Mouse (Mus musculus): Measurements from ENCODE around the gene 3110001I22Rik. TPM values are rescaled to one million over a fixed set of nuclear protein-coding genes. Genes with fewer than 3 reads are reported as not detected.

The 3110001I22Rik gene
- total and polyA plus RNA-seq, 2 experiments from 2014 or later: 1.6 to 12.4 TPM

DNA sequence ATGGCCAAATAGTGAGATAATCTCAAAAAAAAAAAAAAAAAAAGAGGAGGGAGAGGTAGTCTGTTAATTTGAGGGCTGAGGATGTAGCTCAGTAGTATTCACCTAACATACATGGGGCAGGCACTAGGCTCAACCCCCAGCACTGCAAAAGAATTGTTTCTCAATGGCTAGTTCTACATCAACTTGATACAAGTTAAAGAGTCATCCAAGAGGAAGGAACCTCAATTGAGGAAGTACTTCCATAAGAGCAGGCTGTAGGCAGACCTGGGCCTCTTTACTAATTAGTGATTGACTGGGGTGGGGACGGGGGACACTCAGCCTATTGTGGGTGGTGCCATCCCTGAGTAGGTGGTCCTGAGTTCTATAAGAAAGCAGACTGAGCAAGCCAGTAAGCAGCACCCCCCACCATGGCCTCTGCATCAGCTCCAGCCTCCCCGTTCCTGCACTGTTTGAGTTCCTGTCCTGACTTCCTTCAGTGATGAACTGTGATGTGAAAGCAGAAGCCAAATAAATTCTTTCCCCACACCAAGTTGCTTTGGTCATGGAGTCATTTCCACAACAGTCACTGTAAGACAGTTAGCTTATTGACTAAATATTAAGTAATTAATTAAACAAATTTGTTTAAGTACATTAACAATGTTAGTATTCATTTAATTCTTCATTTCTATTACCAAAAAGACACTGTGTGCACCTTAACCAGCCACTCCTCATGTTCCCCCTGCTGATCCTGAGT is 45.3 kb downstream of the 3110001I22Rik start:
- H3K4me2 ChIP-seq (ENCODE audit: low read depth, low read length): no peak overlapping the region
- no peaks in the 10 kb centered on the region for H3K4me1 ChIP-seq (ENCODE audit: control insufficient read depth, insufficient read depth)
- H3K4me3 ChIP-seq (ENCODE audit: low read depth, low read length): no peak overlapping the region
- no peaks in the 10 kb centered on the region for H3K27me3 ChIP-seq (ENCODE audit: control insufficient read depth, insufficient read depth, low read length)
- ATAC-seq (ENCODE audit: insufficient read depth, low read depth) (no peak), DNase-seq (ENCODE audit: low spot score) (no peak)
- TF ChIP-seq CTCF (IDR thresholded peaks at IDR 0.05; ENCODE audit: low read depth): no peak
- TF ChIP-seq EP300 (IDR thresholded peaks at IDR 0.05; ENCODE audit: low read depth): no peak
- no peaks in the 10 kb centered on the region for H3K9me3 ChIP-seq (replicated peaks; ENCODE audit: control insufficient read depth, low read length)
- WGBS: 80% methylated on average over 2 of the region's 2 CpGs
- H3K27ac ChIP-seq (ENCODE audit: low read depth): no peak overlapping the region
- H3K36me3 ChIP-seq (replicated peaks; ENCODE audit: control insufficient read depth, insufficient read depth, low read length): no peaks in the 10 kb centered on the region
- H3K9ac ChIP-seq (replicated peaks; ENCODE audit: low read depth, low read length): no peak overlapping the region

DNA sequence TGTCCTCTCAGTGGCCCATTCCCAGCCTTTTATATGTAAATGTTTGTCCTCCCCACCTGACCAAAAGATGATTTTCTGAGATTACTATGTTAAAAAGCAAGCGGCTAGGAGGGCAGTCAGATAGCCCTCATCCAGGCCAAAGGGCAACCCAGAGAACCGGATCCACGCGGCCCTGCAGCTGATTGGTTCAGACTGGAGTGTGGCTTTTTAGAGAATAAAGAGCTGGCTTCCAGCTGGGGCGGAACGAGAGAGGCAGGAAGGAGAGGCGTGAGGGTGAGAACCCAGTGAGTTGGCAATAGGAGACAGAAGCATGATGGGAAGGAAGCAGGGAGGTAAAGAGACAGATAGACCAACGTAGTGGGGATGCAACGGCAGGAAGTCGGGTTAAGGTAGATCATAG is 51.2 kb downstream of the 3110001I22Rik start:
- no peak for ATAC-seq (ENCODE audit: insufficient read depth, low read depth)
- WGBS: 37% methylated on average over 10 of the region's 10 CpGs

DNA sequence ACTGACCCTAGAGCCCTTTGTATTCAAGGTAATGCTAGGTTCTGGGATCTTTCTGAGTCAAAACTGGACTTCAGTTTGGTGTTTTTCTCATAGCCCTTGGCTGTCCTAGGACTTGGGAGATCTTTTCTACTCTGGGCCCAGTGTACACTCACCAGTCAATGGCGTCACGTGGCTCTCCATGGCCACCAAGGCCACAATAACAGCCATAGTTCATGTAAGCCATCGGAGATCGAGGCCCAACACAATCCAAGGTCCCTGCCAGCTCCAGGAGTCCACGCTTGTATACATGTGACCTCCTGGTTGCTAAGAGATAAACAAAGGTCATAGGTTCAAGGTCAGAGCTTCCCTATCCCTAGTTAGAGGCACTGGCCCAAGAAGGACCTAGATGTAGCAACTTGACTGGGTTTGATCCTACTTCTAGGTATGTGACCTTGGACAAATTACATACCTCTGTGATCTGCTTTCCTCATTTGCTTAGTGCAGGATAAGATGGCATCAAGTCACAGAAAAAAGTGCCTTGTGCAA is 56.1 kb downstream of the 3110001I22Rik start:
- Histone ChIP-seq H3K4me3 (ENCODE audit: low read depth, low read length) (no peak overlapping the region), H3K36me3 (replicated peaks; ENCODE audit: control insufficient read depth, insufficient read depth, low read length) (no peaks in the 10 kb centered on the region), H3K9ac (replicated peaks; ENCODE audit: low read depth, low read length) (no peak overlapping the region), H3K27me3 (ENCODE audit: control insufficient read depth, insufficient read depth, low read length) (no peaks in the 10 kb centered on the region), H3K4me2 (ENCODE audit: low read depth, low read length) (no peak overlapping the region), H3K27ac (ENCODE audit: low read depth) (no peak overlapping the region), H3K4me1 (ENCODE audit: control insufficient read depth, insufficient read depth) (no peaks in the 10 kb centered on the region), H3K9me3 (replicated peaks; ENCODE audit: control insufficient read depth, low read length) (no peaks in the 10 kb centered on the region)
- WGBS: 91% methylated on average over 5 of the region's 5 CpGs
- no peak for TF ChIP-seq CTCF (IDR thresholded peaks at IDR 0.05; ENCODE audit: low read depth)
- TF ChIP-seq EP300 (IDR thresholded peaks at IDR 0.05; ENCODE audit: low read depth): no peak
- DNase-seq (ENCODE audit: low spot score) (no peak), ATAC-seq (ENCODE audit: insufficient read depth, low read depth) (no peak)

More for the DNA sequence above, 51.2 kb downstream of the 3110001I22Rik start:
- H3K4me1 ChIP-seq (ENCODE audit: control insufficient read depth, insufficient read depth): no peaks in the 10 kb centered on the region
- TF ChIP-seq EP300 (IDR thresholded peaks at IDR 0.05; ENCODE audit: low read depth) (no peak), CTCF (IDR thresholded peaks at IDR 0.05; ENCODE audit: low read depth) (no peak)
- no peak overlapping the region for H3K27ac ChIP-seq (ENCODE audit: low read depth)
- H3K36me3 ChIP-seq (replicated peaks; ENCODE audit: control insufficient read depth, insufficient read depth, low read length): no peaks in the 10 kb centered on the region
- no peak overlapping the region for H3K4me3 ChIP-seq (ENCODE audit: low read depth, low read length)
- H3K4me2 ChIP-seq (ENCODE audit: low read depth, low read length): no peak overlapping the region
- H3K9ac ChIP-seq (replicated peaks; ENCODE audit: low read depth, low read length): no peak overlapping the region
- H3K27me3 ChIP-seq (ENCODE audit: control insufficient read depth, insufficient read depth, low read length): no peaks in the 10 kb centered on the region
- no peaks in the 10 kb centered on the region for H3K9me3 ChIP-seq (replicated peaks; ENCODE audit: control insufficient read depth, low read length)
- DNase-seq (ENCODE audit: low spot score): no peak

Other genes starting within 250 kb of the 3110001I22Rik start
- gene Parn, start 3.8 kb upstream of the 3110001I22Rik start, total RNA-seq (2014; rRNA removed; ENCODE audit: low replicate concordance): 11.5 and 18.6 TPM in 2 replicates
- 22.7 and 23.3 TPM in 2 replicates for gene Parn, start 3.8 kb upstream of the 3110001I22Rik start, polyA plus RNA-seq (2015; fragmentation: Nextera tagmentation; extraction: Ambion mirVana)
- gene Bfar, start 71 bp upstream of the 3110001I22Rik start, total RNA-seq (2014; rRNA removed; ENCODE audit: low replicate concordance): 26.4 and 32.3 TPM in 2 replicates
- 33.4 and 35.1 TPM in 2 replicates for gene Bfar, start 71 bp upstream of the 3110001I22Rik start, polyA plus RNA-seq (2015; fragmentation: Nextera tagmentation; extraction: Ambion mirVana)
- not detected in 2 replicates for gene Pla2g10, start 59.1 kb downstream of the 3110001I22Rik start, total RNA-seq (2014; rRNA removed; ENCODE audit: low replicate concordance)
- gene Pla2g10, start 59.1 kb downstream of the 3110001I22Rik start, polyA plus RNA-seq (2015; fragmentation: Nextera tagmentation; extraction: Ambion mirVana): not detected in 2 replicates
- gene Rrn3, start 108.8 kb downstream of the 3110001I22Rik start, total RNA-seq (2014; rRNA removed; ENCODE audit: low replicate concordance): 55.3 and 59.0 TPM in 2 replicates
- 43.7 and 49.9 TPM in 2 replicates for gene Rrn3, start 108.8 kb downstream of the 3110001I22Rik start, polyA plus RNA-seq (2015; fragmentation: Nextera tagmentation; extraction: Ambion mirVana)
- 64.7 and 109 TPM in 2 replicates for gene Ntan1, start 146.9 kb downstream of the 3110001I22Rik start, total RNA-seq (2014; rRNA removed; ENCODE audit: low replicate concordance)
- 141 and 148 TPM in 2 replicates for gene Ntan1, start 146.9 kb downstream of the 3110001I22Rik start, polyA plus RNA-seq (2015; fragmentation: Nextera tagmentation; extraction: Ambion mirVana)
- gene Pdxdc1, start 231.2 kb downstream of the 3110001I22Rik start, total RNA-seq (2014; rRNA removed; ENCODE audit: low replicate concordance): 75.6 and 96.8 TPM in 2 replicates
- gene Pdxdc1, start 231.2 kb downstream of the 3110001I22Rik start, polyA plus RNA-seq (2015; fragmentation: Nextera tagmentation; extraction: Ambion mirVana): 46.4 and 49.9 TPM in 2 replicates
- gene Mpv17l, start 231.2 kb downstream of the 3110001I22Rik start, total RNA-seq (2014; rRNA removed; ENCODE audit: low replicate concordance): 2.0 and 2.7 TPM in 2 replicates
- 1.4 and 2.3 TPM in 2 replicates for gene Mpv17l, start 231.2 kb downstream of the 3110001I22Rik start, polyA plus RNA-seq (2015; fragmentation: Nextera tagmentation; extraction: Ambion mirVana)

Data from heart, postnatal 0 days (tissue).